Mouse (Mus musculus): ENCODE results near the gene Srsf4.

Gene Srsf4

DNA sequence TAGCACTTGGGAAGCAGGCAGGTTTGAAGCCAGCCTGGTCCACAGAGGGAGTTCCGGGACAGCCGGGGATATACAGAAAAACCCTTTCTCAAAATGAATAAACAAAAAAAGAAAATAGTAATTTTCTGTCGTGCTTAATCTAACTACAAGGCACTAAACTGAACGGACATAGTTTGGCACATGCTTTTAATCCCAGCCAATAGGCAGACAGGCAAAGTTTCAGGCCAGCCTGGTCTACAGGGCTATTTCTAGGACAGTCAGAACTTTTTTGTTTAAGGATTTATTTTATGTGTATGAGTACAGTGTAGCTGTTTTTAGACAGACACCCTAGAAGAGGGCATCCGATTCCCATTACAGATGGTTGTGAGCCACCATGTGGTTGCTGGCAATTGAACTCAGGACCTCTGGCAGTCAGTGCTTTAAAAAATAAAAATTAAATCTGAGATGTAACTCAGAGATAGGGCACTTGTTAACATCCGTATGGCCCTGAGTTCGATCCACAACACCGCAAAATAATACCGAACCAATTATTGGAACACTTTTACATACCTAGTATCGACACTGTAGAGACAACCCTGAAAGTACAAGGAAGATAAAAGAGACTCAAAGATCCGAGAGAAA is 635 bp upstream of the Srsf4 start:
- no peak for DNase-seq (ENCODE audit: low spot score)

DNA sequence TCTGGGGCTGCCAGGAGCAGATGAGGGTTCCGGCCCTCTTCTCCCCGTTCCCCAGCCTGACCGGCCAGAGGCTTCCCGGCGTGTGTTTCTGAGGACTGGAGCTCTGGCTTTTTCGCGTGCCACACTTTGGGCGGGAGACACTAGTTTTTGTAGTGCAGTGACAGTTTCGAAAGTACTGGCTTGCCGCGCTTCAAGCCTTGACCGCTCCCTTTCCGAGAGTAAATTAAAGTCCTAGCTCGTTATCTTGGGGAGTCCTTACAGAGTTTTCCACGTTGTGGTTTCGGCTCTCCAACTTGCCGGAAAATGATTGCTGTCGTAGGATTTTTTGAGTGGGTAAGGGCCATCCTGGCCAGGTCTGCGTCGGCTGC is 736 bp downstream of the Srsf4 start:
- no peak for DNase-seq (ENCODE audit: low spot score)

DNA sequence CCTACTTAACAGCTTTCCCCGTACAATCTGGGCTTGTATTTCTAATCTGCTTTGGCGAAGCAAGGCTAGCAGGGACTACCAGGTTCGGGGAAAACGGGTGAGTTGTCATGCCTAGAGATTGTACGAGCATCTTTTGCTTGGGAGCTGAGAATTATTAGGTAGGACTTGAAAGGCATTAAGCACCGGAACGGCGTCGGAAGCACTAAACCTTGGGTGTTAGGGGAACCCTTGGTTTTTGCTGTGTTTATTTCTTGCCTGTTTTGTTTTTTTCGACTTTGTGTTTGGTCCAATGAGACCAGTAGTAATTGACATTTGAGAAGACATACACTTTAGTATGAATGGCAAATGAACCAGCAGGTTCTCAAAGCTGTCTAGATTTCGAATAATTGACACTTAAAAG is 1.1 kb downstream of the Srsf4 start:
- no peak for DNase-seq (ENCODE audit: low spot score)

DNA sequence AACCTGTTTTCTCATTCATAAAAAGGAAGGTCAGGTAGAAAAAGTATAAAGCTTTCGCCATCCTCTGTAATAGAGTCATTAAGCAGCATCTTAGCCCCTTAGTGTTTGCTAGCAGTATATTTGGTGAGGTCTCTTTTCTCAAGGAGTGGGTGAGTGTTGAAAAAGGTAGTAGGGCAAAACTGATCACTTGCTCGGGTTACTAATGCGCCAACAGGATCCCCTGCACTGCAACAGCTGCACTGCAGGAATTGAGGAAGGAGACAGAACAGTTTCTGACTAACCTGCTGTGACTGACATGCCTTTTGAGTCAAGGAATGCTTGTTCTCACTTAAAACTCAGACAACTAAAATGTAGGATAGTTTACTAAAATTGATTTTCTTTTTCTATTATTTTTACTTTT is 1.8 kb downstream of the Srsf4 start:
- no peak for DNase-seq (ENCODE audit: low spot score)

DNA sequence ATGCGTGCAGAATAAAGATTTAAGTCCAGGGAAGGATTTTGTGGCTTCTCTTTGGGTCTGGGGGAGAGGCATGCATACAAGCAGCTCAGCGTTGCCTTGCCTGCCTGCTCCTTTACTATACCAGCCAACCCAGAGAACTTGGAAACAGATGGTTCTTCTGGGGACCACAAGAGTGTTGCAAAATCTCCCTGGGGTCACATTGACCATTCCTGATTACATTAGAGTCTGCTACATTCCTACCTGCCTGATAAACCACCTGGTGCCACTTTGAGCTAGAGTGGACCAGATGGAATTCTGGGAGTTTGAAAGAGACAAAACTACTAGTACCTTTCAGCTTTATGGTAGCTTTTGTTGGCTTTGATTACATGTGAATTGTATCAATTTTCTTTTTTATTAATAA is 3.4 kb downstream of the Srsf4 start:
- DNase-seq (ENCODE audit: low spot score): no peak

DNA sequence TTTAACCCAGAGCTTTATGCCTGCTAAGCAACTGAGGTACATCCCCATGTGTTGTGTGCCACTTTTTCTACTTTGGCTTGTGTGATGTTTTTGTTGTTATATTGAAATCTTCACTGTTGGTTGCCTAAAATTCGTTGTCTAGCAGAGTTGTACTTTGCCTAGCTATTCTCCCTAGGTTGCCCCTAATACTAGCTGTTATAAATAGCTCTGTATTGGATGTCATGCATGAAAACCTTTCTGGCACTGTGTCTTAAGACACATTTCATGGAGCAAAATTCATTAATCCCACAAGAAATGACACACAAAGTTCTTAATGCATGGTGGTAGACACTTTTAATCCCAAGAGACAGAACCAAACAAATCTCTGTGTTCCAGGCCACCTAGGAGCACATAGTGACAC is 6.3 kb downstream of the Srsf4 start:
- no peak for DNase-seq (ENCODE audit: low spot score)

DNA sequence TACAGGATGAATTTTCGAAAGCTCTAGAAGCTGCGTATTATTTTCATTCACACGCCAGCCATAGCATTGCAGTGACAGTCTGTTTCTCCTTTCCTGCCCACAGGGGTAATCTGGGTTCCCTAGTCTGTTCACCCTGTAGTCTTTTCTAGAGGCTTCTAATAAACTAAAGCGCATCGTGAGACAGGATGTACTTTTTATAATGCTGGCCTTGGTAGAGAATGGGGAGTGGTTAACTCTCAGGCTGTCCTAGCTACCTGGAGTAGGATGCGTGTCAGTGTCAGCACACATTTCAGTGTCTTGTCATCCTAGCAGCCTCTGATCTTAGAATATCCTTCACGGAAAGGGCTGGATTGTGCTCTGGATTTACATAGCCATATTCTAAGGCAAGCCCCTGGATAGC is 7.9 kb downstream of the Srsf4 start:
- DNase-seq (ENCODE audit: low spot score): no peak

DNA sequence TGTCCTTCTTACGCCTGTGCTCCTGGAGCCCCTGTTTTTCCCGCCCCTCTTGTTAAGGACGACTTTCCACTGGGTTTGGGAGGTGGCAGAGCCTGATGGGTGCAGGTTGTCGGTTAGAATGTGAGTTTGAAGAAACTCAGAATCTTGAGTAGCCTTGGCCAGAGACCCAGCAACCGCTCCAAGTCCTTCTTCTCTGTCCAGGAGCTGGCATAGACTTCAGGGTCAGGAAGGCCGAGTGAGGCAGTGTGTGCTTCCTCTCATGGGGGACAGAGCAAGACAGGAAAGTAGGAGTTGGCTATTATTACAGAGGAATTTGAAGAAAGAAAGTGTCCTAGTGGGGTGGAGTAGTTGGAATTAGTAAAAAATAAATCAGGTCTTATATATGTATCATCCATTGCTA is 10.2 kb downstream of the Srsf4 start:
- DNase-seq (ENCODE audit: low spot score): no peak

DNA sequence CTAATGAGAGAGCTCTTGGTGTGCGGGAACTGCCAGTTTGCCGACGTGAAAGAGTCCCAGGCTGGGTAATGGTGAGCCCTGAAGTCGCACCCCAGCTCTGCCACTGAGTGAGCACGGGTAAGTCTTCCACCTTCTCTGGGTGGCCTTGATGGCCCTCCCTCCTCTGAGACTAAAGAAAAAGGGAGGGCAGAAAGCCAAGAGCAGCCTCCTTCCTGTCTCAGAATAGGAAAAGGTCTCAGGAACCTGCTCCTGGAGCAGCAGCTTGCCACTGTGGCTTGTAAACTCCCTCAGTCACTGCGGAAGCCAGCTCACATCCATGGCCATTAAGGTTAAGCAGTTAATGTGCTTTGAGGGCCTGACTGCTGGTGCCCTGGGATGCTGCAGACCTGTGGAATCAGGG is 12.0 kb downstream of the Srsf4 start:
- no peak for DNase-seq (ENCODE audit: low spot score)

DNA sequence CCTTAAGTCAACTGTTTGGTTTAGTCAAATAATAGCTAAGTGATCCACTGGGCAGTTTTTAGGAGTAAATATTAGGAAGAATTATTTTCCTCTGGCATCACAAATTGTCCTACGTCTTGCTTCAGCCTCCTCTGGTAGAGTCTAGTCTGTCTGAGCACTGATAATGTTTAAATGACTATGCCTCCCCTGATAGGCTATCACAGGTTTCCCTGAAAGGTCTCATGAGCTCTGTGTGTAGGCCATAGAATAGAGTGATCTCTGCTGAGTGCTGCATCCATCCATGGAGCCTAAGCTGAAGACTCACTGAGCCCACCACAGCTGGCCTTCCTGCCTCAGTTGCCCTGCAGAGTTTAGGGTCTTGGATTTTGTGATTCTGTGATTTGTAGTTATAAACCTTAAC is 15.1 kb downstream of the Srsf4 start:
- no peak for DNase-seq (ENCODE audit: low spot score)

DNA sequence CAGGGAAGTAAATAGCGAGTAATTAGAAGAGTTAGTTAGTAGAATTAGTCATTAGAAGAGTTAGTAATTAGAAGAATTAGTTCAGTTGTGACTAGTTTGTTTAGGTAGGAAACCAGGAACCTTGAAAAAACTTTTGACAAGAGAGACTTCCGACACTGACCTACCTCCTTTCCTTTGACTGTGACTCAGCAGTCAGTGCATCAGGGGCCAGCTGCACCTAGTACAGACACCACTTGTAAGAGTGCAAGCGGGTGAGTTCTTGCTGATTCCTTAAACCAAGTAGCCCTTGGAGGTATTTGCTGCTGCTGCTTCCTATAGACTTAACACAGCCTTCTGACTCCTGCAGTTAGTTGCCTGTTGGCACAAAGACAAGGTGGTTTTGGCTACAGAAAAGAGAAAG is 17.3 kb downstream of the Srsf4 start:
- DNase-seq (ENCODE audit: low spot score): no peak

DNA sequence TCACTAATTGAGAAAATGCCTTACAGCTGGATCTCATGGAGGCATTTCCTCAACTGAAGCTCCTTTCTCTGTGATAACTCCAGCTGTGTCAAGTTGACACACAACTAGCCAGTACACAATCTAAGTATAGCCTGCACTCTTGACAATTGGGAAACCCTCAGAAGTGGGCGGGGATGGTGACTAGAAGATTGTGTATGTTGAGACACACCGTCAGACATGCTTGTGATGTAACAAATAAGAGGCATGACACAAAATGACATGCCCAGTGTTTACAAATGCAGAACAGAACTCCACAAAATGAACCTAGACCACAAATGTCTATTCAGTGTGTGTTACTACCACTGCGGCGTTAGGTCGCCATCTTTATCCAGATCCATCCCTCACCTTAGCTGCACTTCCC is 23.7 kb downstream of the Srsf4 start:
- DNase-seq (ENCODE audit: low spot score): no peak

DNA sequence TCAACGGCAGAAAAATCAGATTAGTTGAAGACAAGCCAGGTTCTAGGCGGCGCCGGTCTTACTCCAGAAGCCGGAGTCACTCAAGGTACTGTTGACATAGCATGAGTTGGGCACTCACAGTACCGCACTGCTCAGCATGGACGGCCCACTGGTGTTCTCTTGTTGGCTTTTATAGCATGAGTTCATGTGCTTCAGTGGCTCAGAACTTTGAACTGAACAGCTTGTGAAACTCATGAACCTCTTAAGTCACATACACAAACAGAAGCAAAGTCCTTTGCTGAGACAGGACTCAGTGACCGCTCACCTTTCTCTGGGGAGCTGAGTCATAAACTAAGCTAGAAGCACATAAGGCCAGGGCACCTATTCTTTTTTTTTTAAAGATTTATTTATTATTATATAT is 24.4 kb downstream of the Srsf4 start:
- no peak for DNase-seq (ENCODE audit: low spot score)

DNA sequence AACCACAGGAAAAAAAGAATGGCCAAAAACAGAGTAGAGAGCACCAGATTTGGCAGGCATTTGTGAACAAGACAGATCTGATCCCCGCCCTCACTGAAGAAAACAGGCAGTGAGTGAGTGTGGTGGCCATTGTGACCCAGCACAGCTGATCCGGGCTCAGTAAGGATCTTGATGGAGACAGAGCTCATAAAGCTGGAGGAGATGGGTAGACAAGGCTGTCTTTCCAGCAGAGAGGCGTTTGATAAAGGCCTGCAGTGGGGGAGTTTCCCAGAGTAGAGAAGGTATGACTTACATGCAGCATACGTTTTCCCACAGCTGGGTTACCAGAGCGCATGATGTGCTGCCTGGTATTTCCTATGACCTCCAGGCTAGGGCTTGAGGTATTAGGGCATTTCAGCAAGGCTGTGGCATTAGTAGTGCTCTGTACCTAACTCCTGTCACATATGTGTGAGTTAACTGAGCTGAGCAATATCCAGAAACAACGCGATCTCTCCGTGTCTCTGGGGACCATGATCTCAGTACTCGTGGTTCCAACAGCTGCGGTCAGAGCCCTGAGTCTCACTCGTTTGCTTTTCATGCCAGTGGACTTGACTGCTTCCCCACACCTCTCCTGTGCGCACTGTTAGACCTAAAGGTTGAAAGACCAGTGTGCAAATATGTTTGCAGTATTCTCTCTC is 25.2 kb downstream of the Srsf4 start:
- DNase-seq (ENCODE audit: low spot score): no peak

DNA sequence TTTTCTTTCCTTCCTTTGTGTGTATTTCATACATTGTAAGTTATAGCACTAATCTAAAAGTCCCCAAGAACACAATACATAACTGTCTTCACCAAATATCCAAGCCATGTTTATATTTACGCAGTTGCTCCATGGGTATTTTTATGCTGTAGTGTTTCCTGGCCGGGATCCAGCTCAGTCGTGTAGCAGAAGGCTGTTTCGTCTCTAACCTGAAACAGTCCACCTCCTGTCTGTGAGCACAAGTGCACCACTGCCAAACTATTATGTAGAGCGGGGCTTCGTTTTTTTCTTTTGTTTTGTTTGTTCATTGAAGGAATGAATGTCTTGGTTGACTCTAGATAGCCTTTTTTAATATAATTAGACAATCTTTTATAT is 25.8 kb downstream of the Srsf4 start:
- no peak for DNase-seq (ENCODE audit: low spot score)

DNA sequence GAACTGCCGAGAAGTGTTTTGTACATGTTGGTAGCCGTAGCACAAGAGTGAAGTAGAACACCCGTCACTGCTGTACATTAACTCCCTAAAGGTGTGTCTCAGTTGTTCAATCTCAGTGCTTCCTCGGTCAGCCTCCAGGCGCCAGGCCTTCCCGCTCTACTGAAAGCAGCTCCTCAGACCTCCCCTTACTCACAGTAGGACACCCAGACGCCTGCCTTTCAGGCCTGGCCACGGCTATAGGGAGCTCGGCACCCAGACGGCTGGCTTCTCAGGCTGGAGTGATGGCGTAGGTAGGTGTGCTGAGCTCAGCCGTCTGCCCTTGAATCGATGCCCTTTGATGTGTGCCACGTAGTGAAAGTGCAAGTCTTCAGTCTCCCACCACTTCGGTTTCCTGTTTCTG is 27.7 kb downstream of the Srsf4 start:
- DNase-seq (ENCODE audit: low spot score): no peak

DNA sequence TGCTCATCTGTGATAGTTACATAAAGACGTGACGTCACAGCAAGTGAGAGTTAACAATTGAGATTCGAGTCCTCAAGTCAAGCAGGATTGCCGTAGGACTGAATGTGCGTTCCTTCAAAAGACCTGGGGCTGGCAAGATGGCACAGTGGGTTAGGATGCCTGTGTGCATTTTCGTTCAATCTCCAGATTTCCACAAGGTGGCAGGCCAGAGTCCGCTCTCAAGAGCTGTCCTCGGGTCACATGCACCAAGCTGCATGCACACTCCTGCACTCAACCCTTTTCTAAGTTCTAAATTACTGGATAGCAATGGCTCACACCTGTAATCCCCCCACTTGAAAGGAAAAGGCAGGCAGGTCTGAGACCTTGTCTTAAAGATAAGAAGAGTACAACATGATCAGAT is 31.1 kb downstream of the Srsf4 start:
- DNase-seq (ENCODE audit: low spot score): no peak

DNA sequence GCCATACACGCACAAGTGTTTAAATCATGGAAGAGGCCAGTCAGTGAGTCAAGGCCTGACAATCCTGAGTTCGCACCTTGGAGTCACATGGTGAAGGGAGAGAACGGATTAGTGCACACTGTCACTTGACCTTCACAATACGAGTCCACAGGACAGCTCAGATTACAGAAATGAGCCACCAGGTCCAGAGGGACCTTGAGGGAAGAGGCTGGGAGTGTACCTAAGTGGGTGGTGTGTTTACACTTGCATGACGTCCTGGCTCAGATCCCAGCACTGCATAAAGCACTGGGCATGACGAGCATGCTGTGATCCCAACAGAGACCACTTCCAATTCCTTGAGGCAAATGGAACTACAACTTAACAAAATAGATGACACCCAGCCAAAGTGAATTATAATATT is 33.0 kb downstream of the Srsf4 start:
- no peak for DNase-seq (ENCODE audit: low spot score)

DNA sequence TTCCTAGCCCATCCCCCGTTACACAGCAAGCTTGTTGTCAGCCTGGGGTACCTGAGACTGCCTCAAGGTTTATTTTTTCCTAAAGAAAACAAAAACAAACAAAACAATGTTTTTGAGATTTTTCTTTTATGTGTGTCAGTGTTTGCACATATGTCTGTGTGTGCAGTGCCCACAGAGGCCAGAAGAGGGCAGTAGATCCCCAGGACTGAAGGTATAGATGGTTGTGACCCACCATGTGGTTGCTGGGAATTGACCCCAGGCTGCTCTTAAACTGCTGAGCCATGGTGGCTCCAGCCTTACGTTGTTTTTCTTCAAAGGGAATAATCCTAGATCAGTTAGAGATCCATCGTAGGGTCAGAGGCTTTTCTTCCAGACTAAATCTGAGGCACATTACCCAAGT is 34.5 kb downstream of the Srsf4 start:
- DNase-seq (ENCODE audit: low spot score): no peak

DNA sequence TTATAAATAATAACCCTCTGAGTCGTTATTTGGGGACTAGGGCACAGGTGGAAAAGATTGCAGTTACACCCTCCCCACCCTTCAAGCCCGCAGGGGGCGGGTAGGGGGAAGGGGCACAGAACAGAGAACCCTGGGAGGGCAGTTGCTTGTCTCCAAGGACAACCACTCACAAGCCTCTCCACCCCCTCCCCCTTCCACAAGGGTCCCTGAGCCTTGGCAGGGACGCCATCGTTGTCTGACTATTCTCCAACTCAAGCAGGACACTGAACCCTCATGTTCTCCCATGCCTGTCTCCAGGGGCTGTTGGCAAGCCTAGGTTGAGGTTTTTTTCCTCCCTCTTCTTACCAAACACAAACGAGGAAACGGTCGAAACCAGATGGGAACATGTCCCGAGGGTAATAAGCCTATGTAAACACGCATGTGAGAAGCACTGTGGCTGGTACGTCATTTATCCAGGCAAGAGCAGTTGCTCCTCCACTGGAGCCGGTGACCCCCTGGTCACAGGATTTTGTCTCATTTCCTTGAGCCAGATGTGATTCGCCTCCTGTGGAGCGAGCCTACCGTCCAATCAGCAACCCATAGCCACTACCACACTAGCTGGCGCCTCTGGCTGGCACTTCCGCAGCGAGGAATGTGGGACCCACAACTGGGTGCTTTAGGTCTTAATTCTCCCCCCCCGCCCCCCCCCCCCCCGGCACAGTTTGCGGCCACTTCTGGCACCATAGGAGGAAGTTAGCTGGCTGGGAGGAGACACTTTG is 37.0 kb downstream of the Srsf4 start:
- no peak for DNase-seq (ENCODE audit: low spot score)

DNA sequence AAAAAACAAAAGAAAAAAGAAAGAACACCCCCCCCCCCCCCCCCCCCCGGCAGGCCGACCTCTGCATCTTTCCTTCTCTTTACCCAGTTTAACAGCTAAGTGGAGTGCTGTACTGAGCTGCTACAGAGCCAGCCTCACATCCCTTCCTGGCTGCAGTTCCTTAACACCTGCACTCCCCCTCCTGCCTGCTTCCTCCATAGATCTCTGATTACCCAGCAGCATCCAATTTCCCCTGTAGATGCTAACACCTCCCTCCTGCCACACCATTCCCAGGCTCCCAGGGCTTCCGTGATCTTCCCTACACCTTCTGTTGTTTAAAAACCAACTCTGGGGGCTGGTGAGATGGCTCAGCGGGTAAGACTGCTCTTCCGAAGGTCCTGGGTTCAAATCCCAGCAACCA is 38.1 kb downstream of the Srsf4 start:
- no peak for DNase-seq (ENCODE audit: low spot score)

DNA sequence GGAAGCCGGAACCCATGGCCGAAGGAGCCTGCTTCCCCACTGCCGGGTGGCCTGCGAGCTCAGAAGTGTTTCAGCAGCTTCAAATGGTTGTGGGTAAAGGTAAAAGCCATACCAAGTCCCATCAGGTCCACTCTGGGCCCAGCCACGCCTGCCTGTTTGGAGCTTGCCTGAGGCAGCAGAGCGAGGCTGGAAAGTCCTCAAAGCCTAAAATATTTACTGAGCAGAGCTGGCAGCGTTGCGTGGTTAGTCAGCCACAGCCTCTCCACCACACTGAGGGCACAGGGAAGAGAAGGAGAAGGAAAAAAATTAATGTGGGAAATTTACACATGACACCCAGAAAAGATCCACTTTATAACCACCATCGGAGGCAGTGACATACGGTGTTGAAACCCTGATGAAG is 40.1 kb downstream of the Srsf4 start:
- no peak for DNase-seq (ENCODE audit: low spot score)

DNA sequence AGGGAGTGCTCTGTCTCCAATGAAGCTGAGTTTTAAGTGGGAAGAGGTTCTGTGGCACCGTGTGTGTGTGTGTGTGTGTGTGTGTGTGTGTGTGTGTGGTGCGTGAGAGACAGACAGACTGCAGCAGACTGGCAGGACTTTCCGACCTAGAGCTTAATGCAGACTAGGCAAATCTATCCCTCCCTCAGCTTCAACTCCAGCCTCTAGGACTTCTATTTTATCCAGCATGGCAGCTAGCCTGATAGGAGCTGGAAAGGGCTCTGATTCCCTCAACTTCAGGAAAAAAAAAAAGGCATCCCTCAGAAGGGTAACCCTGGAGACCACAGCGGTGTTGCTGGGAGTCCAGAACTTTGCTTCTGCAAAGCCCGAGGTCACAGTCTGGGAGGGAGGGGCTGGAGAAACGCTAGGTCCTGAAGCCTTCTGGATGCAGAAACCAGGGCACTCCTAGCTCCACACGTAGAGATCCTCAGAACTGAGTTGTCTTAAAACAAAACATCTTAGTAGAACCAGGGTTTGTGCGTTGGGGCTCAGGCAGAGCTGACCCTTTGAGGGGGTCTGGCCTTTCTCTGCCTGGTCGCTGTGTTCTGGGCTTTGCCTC is 40.7 kb downstream of the Srsf4 start:
- no peak for DNase-seq (ENCODE audit: low spot score)

Measured in spleen, adult 12 weeks (tissue).